Comparison of ENCODE assay signal across 9 mouse cellular contexts in genomic region chr11:4636782-4637342, GRCm38 (mm10). TPM values are rescaled to one million over a fixed set of nuclear protein-coding genes. Genes with fewer than 3 reads are reported as not detected.
DNase-seq lines count a peak whose midpoint lies in the region; ATAC-seq and TF ChIP-seq lines count a peak whose summit lies in the region.
"Had no signal": no experiment of that assay in that cellular context is flagged by ENCODE, and none has a peak within 500 bp of the region (broad histone marks: within the 10 kb centered on the region; RNA-seq: fewer than 3 reads in every experiment).

No protein-coding gene starts in this region.

- ATAC-seq in heart, embryonic 13.5 days (ENCODE audit: extremely low read depth, insufficient number of reproducible peaks, low FRiP score, low TSS enrichment): no peak
- ATAC-seq in heart, postnatal 0 days (ENCODE audit: insufficient read depth, low read depth): no peak
- ATAC-seq in megakaryocyte progenitor cell, adult 5-6 weeks (replicated peaks; ENCODE audit: poor library complexity): peak; percentile 3; the same call in 1 of the 2 replicates

- H3K36me3 ChIP-seq in heart, embryonic 13.5 days: peaks cover 11% of the 10 kb centered on the region
- H3K36me3 ChIP-seq in heart, postnatal 0 days (replicated peaks; ENCODE audit: control insufficient read depth, insufficient read depth, low read length): no peaks in the 10 kb centered on the region

- H3K9ac ChIP-seq in heart, embryonic 13.5 days: 0 out of 2 replicates have a peak overlapping the region, but pooled peaks have one; percentile 30
- H3K9ac ChIP-seq in heart, postnatal 0 days (replicated peaks; ENCODE audit: low read depth, low read length): no peak overlapping the region

- no peaks in the 10 kb centered on the region for H3K27me3 ChIP-seq in heart, embryonic 13.5 days (replicated peaks)
- H3K27me3 ChIP-seq in heart, postnatal 0 days (ENCODE audit: control insufficient read depth, insufficient read depth, low read length): no peaks in the 10 kb centered on the region

- H3K9me3 ChIP-seq in heart, embryonic 13.5 days: no peaks in the 10 kb centered on the region
- H3K9me3 ChIP-seq in heart, postnatal 0 days (replicated peaks; ENCODE audit: control insufficient read depth, low read length): no peaks in the 10 kb centered on the region

- no peak for DNase-seq in heart, adult 11 months
- DNase-seq in NIH3T3 (ENCODE audit: low read depth): peak; percentile 64
- DNase-seq in heart, postnatal 0 days (ENCODE audit: low spot score): no peak
- no peak for DNase-seq in left cerebral cortex, postnatal 10 days (ENCODE audit: extremely low spot score in 1 of 2, low spot score in 2 of 2)
- no peak for DNase-seq in left cerebral cortex, adult 11 months (ENCODE audit: low spot score)
- no peak for DNase-seq in testis, postnatal 14 days (ENCODE audit: low spot score)

- H3K4me1 ChIP-seq in heart, embryonic 13.5 days: peaks cover 23% of the 10 kb centered on the region
- H3K4me1 ChIP-seq in heart, postnatal 0 days (ENCODE audit: control insufficient read depth, insufficient read depth): peaks cover 11% of the 10 kb centered on the region

- H3K4me3 ChIP-seq in heart, embryonic 13.5 days: peak overlapping the region; percentile 87
- H3K4me3 ChIP-seq in heart, postnatal 0 days (ENCODE audit: low read depth, low read length): peak overlapping the region; percentile 95

- TF ChIP-seq CTCF in heart, postnatal 0 days (IDR thresholded peaks at IDR 0.05; ENCODE audit: low read depth): no peak

- intact Hi-C loops in left cerebral cortex, postnatal 10 days (cut with DNase I): no loop called here

- WGBS in heart, embryonic 13.5 days: 49% methylated on average over 5 of the region's 5 CpGs
- 54% methylated on average over 5 of the region's 5 CpGs for WGBS in heart, postnatal 0 days

- no peak for TF ChIP-seq EP300 in heart, postnatal 0 days (IDR thresholded peaks at IDR 0.05; ENCODE audit: low read depth)

- peak overlapping the region; percentile 75 for H3K27ac ChIP-seq in heart, embryonic 13.5 days (replicated peaks)
- peak overlapping the region; percentile 85 for H3K27ac ChIP-seq in heart, postnatal 0 days (ENCODE audit: low read depth)

- peak overlapping the region; percentile 83 for H3K4me2 ChIP-seq in heart, embryonic 13.5 days
- H3K4me2 ChIP-seq in heart, postnatal 0 days (ENCODE audit: low read depth, low read length): peak overlapping the region; percentile 92

RNA-seq across cellular contexts. Expression of gene Ascc2, which starts 0.7 kb away (rescaled TPM):
- 21.6 and 22.3 TPM in 2 replicates for polyA plus RNA-seq in heart, embryonic 13.5 days (2015; fragmentation: Nextera tagmentation; extraction: Ambion mirVana)
- total RNA-seq in heart, postnatal 0 days (2014; rRNA removed; ENCODE audit: low replicate concordance): 13.6 and 15.2 TPM in 2 replicates
- polyA plus RNA-seq in heart, postnatal 0 days (2015; fragmentation: Nextera tagmentation; extraction: Ambion mirVana): 10.1 and 10.6 TPM in 2 replicates
- 15.3 and 19.6 TPM in 2 replicates for total RNA-seq in megakaryocyte progenitor cell, adult 5-6 weeks (2015)
- 16.2 and 23.7 TPM in 2 replicates for total RNA-seq in megakaryocyte progenitor cell, adult 5-6 weeks (2017)
- 10 to 100 TPM; 20.3 to 21.2 TPM for total RNA-seq in left cerebral cortex, postnatal 10 days (2021)

RNA-seq across cellular contexts. Expression of gene Gm11032, which starts 17.0 kb away (rescaled TPM):
- not detected in 2 replicates for polyA plus RNA-seq in heart, embryonic 13.5 days (2015; fragmentation: Nextera tagmentation; extraction: Ambion mirVana)
- total RNA-seq in heart, postnatal 0 days (2014; rRNA removed; ENCODE audit: low replicate concordance): not detected in 2 replicates
- not detected in 2 replicates for polyA plus RNA-seq in heart, postnatal 0 days (2015; fragmentation: Nextera tagmentation; extraction: Ambion mirVana)
- total RNA-seq in megakaryocyte progenitor cell, adult 5-6 weeks (2015): not detected in 2 replicates
- not detected in 2 replicates for total RNA-seq in megakaryocyte progenitor cell, adult 5-6 weeks (2017)
- total RNA-seq in left cerebral cortex, postnatal 10 days (2021): not detected
- total RNA-seq: ES-E14 had no signal

RNA-seq across cellular contexts. Expression of gene Mtmr3, which starts 42.2 kb away (rescaled TPM):
- 19.7 and 21.1 TPM in 2 replicates for polyA plus RNA-seq in heart, embryonic 13.5 days (2015; fragmentation: Nextera tagmentation; extraction: Ambion mirVana)
- 53.3 and 68.2 TPM in 2 replicates for total RNA-seq in heart, postnatal 0 days (2014; rRNA removed; ENCODE audit: low replicate concordance)
- 14.2 and 15.1 TPM in 2 replicates for polyA plus RNA-seq in heart, postnatal 0 days (2015; fragmentation: Nextera tagmentation; extraction: Ambion mirVana)
- total RNA-seq in megakaryocyte progenitor cell, adult 5-6 weeks (2015): 31.2 and 32.4 TPM in 2 replicates
- 54.5 and 59.0 TPM in 2 replicates for total RNA-seq in megakaryocyte progenitor cell, adult 5-6 weeks (2017)
- 10 to 100 TPM; 63.5 to 67.4 TPM for total RNA-seq in left cerebral cortex, postnatal 10 days (2021)
